ENCODE assay signal across 22 mouse cellular contexts in genomic region chr16:33370836-33371235, GRCm38 (mm10). TPM values are rescaled to one million over a fixed set of nuclear protein-coding genes. Genes with fewer than 3 reads are reported as not detected.
DNase-seq lines count a peak whose midpoint lies in the region; ATAC-seq and TF ChIP-seq lines count a peak whose summit lies in the region.
"Had no signal": no experiment of that assay in that cellular context is flagged by ENCODE, and none has a peak within 500 bp of the region (broad histone marks: within the 10 kb centered on the region; RNA-seq: fewer than 3 reads in every experiment).

No protein-coding gene starts in this region.

- in situ Hi-C loops in ES-E14 (cut with MboI; ENCODE audit: low sequenced_read_pairs in 2 of 2, unreplicated experiment in 2 of 2) = no loop called here

- no peaks in the 10 kb centered on the region for H3K27me3 ChIP-seq in thymus, adult 2 months (ENCODE audit: control insufficient read depth, insufficient read depth, low read length)
- H3K27me3 ChIP-seq in limb, embryonic 10.5 days (ENCODE audit: low read depth, poor library complexity, severe bottlenecking) = no peaks in the 10 kb centered on the region
- H3K27me3 ChIP-seq: CH12.LX; embryonic facial prominence, embryonic 13.5 days; heart, embryonic 15.5 days; kidney, embryonic 15.5 days; Patski had no signal

- no peaks in the 10 kb centered on the region for H3K36me3 ChIP-seq in thymus, adult 2 months (ENCODE audit: control insufficient read depth, insufficient read depth, low read length)
- H3K36me3 ChIP-seq in ES-E14 (ENCODE audit: control insufficient read depth, insufficient read depth, low read length, poor library complexity, severe bottlenecking) = no peaks in the 10 kb centered on the region
- H3K36me3 ChIP-seq in limb, embryonic 10.5 days = no peaks in the 10 kb centered on the region
- H3K36me3 ChIP-seq: embryonic facial prominence, embryonic 13.5 days; heart, embryonic 15.5 days; kidney, embryonic 15.5 days had no signal

- no peaks in the 10 kb centered on the region for H3K9me3 ChIP-seq in ES-E14 (ENCODE audit: control insufficient read depth, insufficient read depth, low read depth, low read length)
- no peaks in the 10 kb centered on the region for H3K9me3 ChIP-seq in limb, embryonic 10.5 days (replicated peaks)
- H3K9me3 ChIP-seq: embryonic facial prominence, embryonic 13.5 days; heart, embryonic 15.5 days; kidney, embryonic 15.5 days had no signal

- no peak for ATAC-seq in megakaryocyte progenitor cell, adult 5-6 weeks (replicated peaks; ENCODE audit: poor library complexity)
- ATAC-seq in monocyte, adult 5-6 weeks (replicated peaks; ENCODE audit: insufficient number of reproducible peaks, low FRiP score, low TSS enrichment, poor library complexity, severe bottlenecking) = no peak
- ATAC-seq: forebrain, embryonic 16.5 days; Patski had no signal

- no peak overlapping the region; the same call in 1 of the 2 replicates for H3K9ac ChIP-seq in ES-E14 (ENCODE audit: insufficient read depth, low read depth, low read length, poor library complexity, severe bottlenecking)
- H3K9ac ChIP-seq: embryonic facial prominence, embryonic 13.5 days; heart, embryonic 15.5 days; kidney, embryonic 15.5 days had no signal

- 24% methylated on average over 6 of the region's 6 CpGs for WGBS in thymus, adult 2 months
- 43% methylated on average over 6 of the region's 6 CpGs for WGBS in limb, embryonic 10.5 days

- no peak for DNase-seq in thymus, adult 2 months
- DNase-seq in thymus, postnatal 10 days (ENCODE audit: low spot score in 2 of 2) = no peak
- DNase-seq in ES-E14 (ENCODE audit: low read depth, low spot score) = no peak
- DNase-seq in limb, embryonic 10.5 days (ENCODE audit: low spot score) = no peak
- peak; percentile 55 for DNase-seq in thymus, postnatal 4 days
- no peak for DNase-seq in layer of hippocampus, adult 8-10 months (ENCODE audit: low spot score in 2 of 2)
- DNase-seq: cerebellum, postnatal 14 days; gastrocnemius, adult 2 months; heart, adult 18-20 months; layer of hippocampus, postnatal 36 days; lung, adult 18-20 months; lung, postnatal 4 days; midbrain, embryonic 14.5 days; right cerebral cortex, adult 18-20 months had no signal

- H3K27ac ChIP-seq in thymus, adult 2 months (ENCODE audit: control insufficient read depth, insufficient read depth, low read length) = peak overlapping the region; percentile 86
- peak overlapping the region; percentile 64; the same call in 1 of the 2 replicates for H3K27ac ChIP-seq in ES-E14 (ENCODE audit: insufficient read depth, low read depth, low read length, poor library complexity, severe bottlenecking)
- H3K27ac ChIP-seq in limb, embryonic 10.5 days = peak overlapping the region; percentile 30
- H3K27ac ChIP-seq: embryonic facial prominence, embryonic 13.5 days; gastrocnemius, adult 2 months; heart, embryonic 15.5 days; kidney, embryonic 15.5 days had no signal

- no peak for TF ChIP-seq CTCF in thymus, adult 2 months (IDR thresholded peaks at IDR 0.05; ENCODE audit: borderline replicate concordance, control insufficient read depth, extremely low read depth, insufficient read depth, low read length, poor library complexity)

- no peak for TF ChIP-seq POLR2A in thymus, adult 2 months (IDR thresholded peaks at IDR 0.05; ENCODE audit: control insufficient read depth, extremely low read depth, insufficient read depth, low read length, poor library complexity)

- H3K4me1 ChIP-seq in thymus, adult 2 months (replicated peaks; ENCODE audit: control insufficient read depth, insufficient read depth, low read length) = peaks cover 7% of the 10 kb centered on the region
- H3K4me1 ChIP-seq in ES-E14 (ENCODE audit: control insufficient read depth in 2 of 2, insufficient read depth in 2 of 2, low read length in 2 of 2, poor library complexity in 1 of 2) = peaks cover 0 to 3% of the 10 kb centered on the region in 2 experiments; a peak in 1 of 4 replicates
- peaks cover 6% of the 10 kb centered on the region; the same call in 1 of the 2 replicates for H3K4me1 ChIP-seq in limb, embryonic 10.5 days
- H3K4me1 ChIP-seq: embryonic facial prominence, embryonic 13.5 days; kidney, embryonic 15.5 days had no signal

- H3K4me3 ChIP-seq in thymus, adult 2 months (ENCODE audit: control insufficient read depth, insufficient read depth, low read length) = no peak overlapping the region
- no peak overlapping the region for H3K4me3 ChIP-seq in ES-E14 (ENCODE audit: insufficient read depth in 1 of 2, low read depth in 1 of 2, low read length in 2 of 2, poor library complexity in 1 of 2, severe bottlenecking in 1 of 2)
- no peak overlapping the region for H3K4me3 ChIP-seq in limb, embryonic 10.5 days
- H3K4me3 ChIP-seq: embryonic facial prominence, embryonic 13.5 days; gastrocnemius, adult 2 months; heart, embryonic 15.5 days; kidney, embryonic 15.5 days had no signal

TF ChIP-seq in ES-E14, 5 proteins besides CTCF, POLR2A, EP300 and RAD21:
- TF ChIP-seq ZC3H11A (IDR thresholded peaks at IDR 0.05; ENCODE audit: borderline replicate concordance, low read depth, low read length) (no peak), MAFK (IDR thresholded peaks at IDR 0.05; ENCODE audit: insufficient read depth, low read depth, low read length) (no peak), ZNF384 (IDR thresholded peaks at IDR 0.05; ENCODE audit: low read depth, low read length) (no peak), HCFC1 (IDR thresholded peaks at IDR 0.05; ENCODE audit: borderline replicate concordance, insufficient read depth, low read length) (no peak), CHD2 (IDR thresholded peaks at IDR 0.05; ENCODE audit: low read depth, low read length) (no peak)

RNA-seq across cellular contexts. Expression of gene Zfp148, which starts 9.8 kb away (rescaled TPM):
- 22.5 and 23.4 TPM in 2 replicates for polyA plus RNA-seq in thymus, adult 2 months (2012; rRNA removed)
- 14.6 and 19.5 TPM in 2 replicates for total RNA-seq in ES-E14 (2012; rRNA removed)
- polyA plus RNA-seq in limb, embryonic 10.5 days (2016; fragmentation: Nextera tagmentation; extraction: Ambion mirVana) = 44.2 and 49.2 TPM in 2 replicates
- 67.0 and 73.5 TPM in 2 replicates for total RNA-seq in megakaryocyte progenitor cell, adult 5-6 weeks (2015)
- 29.4 and 30.3 TPM in 2 replicates for total RNA-seq in megakaryocyte progenitor cell, adult 5-6 weeks (2017)
- total RNA-seq in monocyte, adult 5-6 weeks (2017) = 32.5 to 44.3 TPM (median 37.2 TPM) in 3 replicates
- 100 to 1,000 TPM; 136 to 191 (median 152) TPM for total RNA-seq in layer of hippocampus, adult 8-10 months (2022)

Comparison
In these comparisons a context has a peak if more than half of its experiments do, and no peak if none do; other contexts are left out.
1. H3K27ac ChIP-seq: peak in every context shown above with its lines; median percentile 86 in thymus, adult 2 months; 64 in ES-E14; 30 in limb, embryonic 10.5 days.